ENCODE assay signal across 9 mouse cellular contexts in genomic region chr11:52764461-52764893, GRCm38 (mm10). TPM values are rescaled to one million over a fixed set of nuclear protein-coding genes. Genes with fewer than 3 reads are reported as not detected.
DNase-seq lines count a peak whose midpoint lies in the region; ATAC-seq and TF ChIP-seq lines count a peak whose summit lies in the region.
"Had no signal": no experiment of that assay in that cellular context is flagged by ENCODE, and none has a peak within 500 bp of the region (broad histone marks: within the 10 kb centered on the region; RNA-seq: fewer than 3 reads in every experiment).

Fstl4 (plus strand) TSS chr11:52764634.

- TF ChIP-seq CTCF in embryonic fibroblast, embryonic 13.5 days (IDR thresholded peaks at IDR 0.05; ENCODE audit: borderline replicate concordance, insufficient read depth, low read length) = no peak
- TF ChIP-seq CTCF in left cerebral cortex, adult 2 months (IDR thresholded peaks at IDR 0.05) = no peak

- TF ChIP-seq POLR2A in embryonic fibroblast, embryonic 13.5 days (IDR thresholded peaks at IDR 0.05; ENCODE audit: low read depth, low read length) = no peak

- no peaks in the 10 kb centered on the region for H3K4me1 ChIP-seq in embryonic fibroblast, embryonic 13.5 days (ENCODE audit: control insufficient read depth, insufficient read depth, low read length)
- peaks cover 12% of the 10 kb centered on the region for H3K4me1 ChIP-seq in hindbrain, embryonic 14.5 days (replicated peaks; ENCODE audit: control insufficient read depth, insufficient read depth, low read length)
- peaks cover 17% of the 10 kb centered on the region for H3K4me1 ChIP-seq in stomach, embryonic 15.5 days

- peak within 1 kb of the TSS; percentile 27 for H3K4me3 ChIP-seq in embryonic fibroblast, embryonic 13.5 days (ENCODE audit: insufficient read depth, low read length)
- H3K4me3 ChIP-seq in hindbrain, embryonic 14.5 days (replicated peaks; ENCODE audit: low read length) = peak within 1 kb of the TSS; percentile 61
- H3K4me3 ChIP-seq in left cerebral cortex, adult 2 months = peak within 1 kb of the TSS; percentile 69
- peak within 1 kb of the TSS; percentile 52 for H3K4me3 ChIP-seq in stomach, embryonic 15.5 days (replicated peaks)

- ATAC-seq in hindbrain, embryonic 14.5 days (ENCODE audit: low FRiP score) = peak; percentile 76
- ATAC-seq in stomach, embryonic 15.5 days (ENCODE audit: insufficient read depth, low FRiP score, low read depth) = peak; percentile 47; the same call in 1 of the 2 replicates
- ATAC-seq in activated CD4-positive, CD25-positive, alpha-beta regulatory T cell, adult 4 months = no peak

- no peak within 1 kb of the TSS for H3K27ac ChIP-seq in embryonic fibroblast, embryonic 13.5 days (ENCODE audit: insufficient read depth, low read length)
- H3K27ac ChIP-seq in hindbrain, embryonic 14.5 days = no peak within 1 kb of the TSS
- peak within 1 kb of the TSS; percentile 96 for H3K27ac ChIP-seq in left cerebral cortex, adult 2 months
- H3K27ac ChIP-seq in stomach, embryonic 15.5 days = no peak within 1 kb of the TSS

- peak within 1 kb of the TSS; percentile 97 for H3K4me2 ChIP-seq in hindbrain, embryonic 14.5 days (replicated peaks)
- peak within 1 kb of the TSS; percentile 97 for H3K4me2 ChIP-seq in stomach, embryonic 15.5 days

- peaks cover 28% of the 10 kb centered on the region for H3K27me3 ChIP-seq in hindbrain, embryonic 14.5 days (ENCODE audit: control insufficient read depth, insufficient read depth, low read length)
- H3K27me3 ChIP-seq in stomach, embryonic 15.5 days (replicated peaks) = peaks cover 40% of the 10 kb centered on the region

- H3K9ac ChIP-seq in hindbrain, embryonic 14.5 days = peak within 1 kb of the TSS; percentile 69
- H3K9ac ChIP-seq in stomach, embryonic 15.5 days = peak within 1 kb of the TSS; percentile 16; the same call in 1 of the 2 replicates

- peak; percentile 32 for DNase-seq in urinary bladder, adult 2 months (ENCODE audit: low spot score)
- no peak for DNase-seq in urinary bladder, postnatal 10 days (ENCODE audit: low spot score)
- peak; percentile 59 for DNase-seq in hindbrain, embryonic 14.5 days (ENCODE audit: low spot score)
- peak; percentile 76 to 78 for DNase-seq in left cerebral cortex, adult 2 months (ENCODE audit: extremely low spot score in 1 of 2, low spot score in 2 of 2)
- DNase-seq in lung, postnatal 25 days (ENCODE audit: low spot score) = peak; percentile 43

- intact Hi-C loops in left cerebral cortex, adult 2 months (cut with DNase I) = loop anchor here (1.0 to 2.0 kb wide), 2 partner anchors 115 to 242 kb away; no protein-coding TSS in a partner anchor

- H3K9me3 ChIP-seq in hindbrain, embryonic 14.5 days (ENCODE audit: control insufficient read depth, low read length) = no peaks in the 10 kb centered on the region
- H3K9me3 ChIP-seq in stomach, embryonic 15.5 days = no peaks in the 10 kb centered on the region

- no peaks in the 10 kb centered on the region for H3K36me3 ChIP-seq in hindbrain, embryonic 14.5 days (replicated peaks; ENCODE audit: control insufficient read depth, insufficient read depth)
- H3K36me3 ChIP-seq in stomach, embryonic 15.5 days = no peaks in the 10 kb centered on the region

- WGBS in hindbrain, embryonic 14.5 days = 0% methylated on average over 46 of the region's 48 CpGs
- WGBS in stomach, embryonic 15.5 days = 0% methylated on average over 45 of the region's 48 CpGs

RNA-seq across cellular contexts. Expression of gene Fstl4, which starts in this region (rescaled TPM):
- 0.50 and 0.91 TPM in 2 replicates for polyA plus RNA-seq in urinary bladder, adult 2 months (2012; rRNA removed)
- 0.74 and 1.2 TPM in 2 replicates for polyA plus RNA-seq in embryonic fibroblast, embryonic 13.5 days (2011; ENCODE audit: insufficient read length, low read depth, missing spikeins)
- polyA plus RNA-seq in hindbrain, embryonic 14.5 days (2014; fragmentation: Nextera tagmentation; extraction: Ambion mirVana) = 10.1 and 10.5 TPM in 2 replicates
- 10 to 100 TPM; 44.1 to 47.2 TPM for total RNA-seq in left cerebral cortex, adult 2 months (2021)
- 2.6 and 3.5 TPM in 2 replicates for polyA plus RNA-seq in stomach, embryonic 15.5 days (2015; fragmentation: Nextera tagmentation; extraction: Ambion mirVana)
- not detected for polyA plus RNA-seq in activated CD4-positive, CD25-positive, alpha-beta regulatory T cell, adult 4 months (2017; shearing (Covaris generic))
- total RNA-seq: neutrophil, adult 5-6 weeks had no signal

Comparison
In these comparisons a context has a peak if more than half of its experiments do, and no peak if none do; other contexts are left out.
1. Peak in DNase-seq in urinary bladder, adult 2 months; RNA of the gene not detected or under 1 TPM.